Mouse (Mus musculus) spleen, adult 2 months (tissue): ENCODE data around the gene Lypd1.

Experiments used
- CTCF ChIP-seq: fragments of 200-500 bp; IDR thresholded peaks from 2 replicates; pipeline ENCODE4 v1.5.1; 2011; ENCODE audit warnings: mild to moderate bottlenecking, inconsistent platforms; ENCODE audit not compliant: insufficient read depth, insufficient read length, insufficient replicate concordance; ENCODE audit errors: extremely low read depth
- POLR2A ChIP-seq: fragments of 200-500 bp; IDR thresholded peaks from 2 replicates; pipeline ENCODE4 v1.6.1; 2011; ENCODE audit warnings: low read depth, low read length, inconsistent platforms

GRCm38 (mm10) chr1:125893158-125893557, 19.7 kb downstream of the Lypd1 start:
- TF ChIP-seq CTCF (no peak), POLR2A (no peak)
